ENCODE assay signal across 8 mouse cellular contexts in genomic region chr9:71043899-71044298, GRCm38 (mm10).
DNase-seq lines count a peak whose midpoint lies in the region.

No protein-coding gene starts in this region.

- intact Hi-C loops in left cerebral cortex, postnatal 4 days (cut with DNase I): no loop called here

- peak; percentile 30 for DNase-seq in cerebellum, adult 9-10 months
- no peak for DNase-seq in cerebellum, adult 11-12 months
- peak; percentile 73 for DNase-seq in left cerebral cortex, postnatal 4 days
- DNase-seq in left cerebral cortex, adult 11 months (ENCODE audit: low spot score): no peak
- DNase-seq in Muller cell, postnatal 12 days (ENCODE audit: inconsistent ontology term): peak; percentile 60
- DNase-seq in kidney, postnatal 10 days: peak; percentile 86
- DNase-seq in left cerebral cortex, adult 9 months (ENCODE audit: low spot score in 2 of 2): no peak
- no peak for DNase-seq in layer of hippocampus, postnatal 10 days (ENCODE audit: low spot score in 2 of 2)

Comparison
In these comparisons a context has a peak if more than half of its experiments do, and no peak if none do; other contexts are left out.
1. DNase-seq: peak in cerebellum, adult 9-10 months (single experiment), left cerebral cortex, postnatal 4 days (single experiment), Muller cell, postnatal 12 days (single experiment) and kidney, postnatal 10 days (single experiment); none in cerebellum, adult 11-12 months (single experiment), left cerebral cortex, adult 11 months (single experiment), left cerebral cortex, adult 9 months (0 of 2) and layer of hippocampus, postnatal 10 days (0 of 2).